Mouse (Mus musculus) left cerebral cortex, postnatal 10 days (tissue): Measurements from ENCODE around the gene Morc2a. TPM values are rescaled to one million over a fixed set of nuclear protein-coding genes. Genes with fewer than 3 reads are reported as not detected.
"Not testable (repeated sequence)": the region's sequence is repeated elsewhere in the genome, so short reads cannot be mapped to it uniquely, and the experiment has no call there.

Experiments
- DNase-seq, 2 experiments: peaks; one replicate each; pipeline ENCODE4 v3.0.0; 2021 to 2022; ENCODE audit warnings: low spot score in 2 of 2, mixed read lengths in 1 of 2; ENCODE audit errors: extremely low spot score in 1 of 2
- intact Hi-C: fragments of 180-260 bp; cut with DNase I; formaldehyde crosslinking; loops from one replicate; pipeline ENCODE4 v1.15.1; 2025
- total RNA-seq, 2 experiments: library from RNA; stranded (reverse); gene quantifications; 2 replicates each; pipeline ENCODE4 v1.2.3; 2021

The Morc2a gene
- total RNA-seq: 10 to 100 TPM; 49.8 to 53.1 TPM

DNA sequence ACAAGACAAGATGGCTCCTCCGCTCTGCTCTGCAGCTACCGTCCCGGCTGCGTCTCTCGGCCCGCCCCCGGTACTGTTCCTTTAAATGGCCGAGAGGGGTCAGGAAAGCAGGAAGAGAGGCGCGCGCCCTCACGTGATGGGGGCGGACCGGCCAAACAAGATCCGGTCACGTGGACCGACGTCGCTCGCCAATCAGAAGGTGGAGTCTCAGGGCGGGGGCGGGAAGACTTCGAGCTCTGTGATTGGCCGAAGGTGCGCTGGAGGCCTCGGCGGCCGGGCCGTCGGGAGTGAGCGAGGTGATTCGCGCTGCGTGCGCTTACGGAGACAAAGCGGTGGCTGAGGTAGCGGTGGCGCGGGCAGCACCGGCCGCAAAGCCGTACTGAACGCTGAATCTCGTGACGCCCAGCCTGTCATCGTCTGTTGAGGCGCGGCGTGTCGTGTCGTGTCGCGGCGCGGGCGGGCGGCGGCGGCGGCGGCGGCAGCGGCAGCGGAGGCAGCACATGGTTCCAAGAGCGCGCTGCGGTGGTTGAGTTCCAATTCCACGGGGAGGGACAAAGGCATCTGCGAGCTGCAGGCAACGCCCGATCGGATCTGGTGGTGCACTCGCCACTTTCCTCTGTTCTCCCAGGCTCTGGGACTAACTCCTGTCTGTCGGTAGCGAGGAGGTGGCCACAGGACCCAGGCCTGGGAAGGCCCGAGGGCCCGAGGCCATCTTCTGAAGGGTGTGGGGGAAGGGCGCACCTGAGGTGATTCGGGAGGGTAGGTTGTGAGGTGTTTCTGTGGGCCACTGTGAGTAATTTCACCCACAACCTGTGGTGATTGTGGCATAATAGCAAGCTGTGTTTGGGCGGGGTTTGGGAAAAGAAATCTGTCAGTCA is at the start of gene Morc2a:
TSS of gene Morc2a (plus strand) at position 228 of the 878 bp plus-strand sequence.
- intact Hi-C loops: loop anchor here (5.0 kb wide), 1 partner anchor 112 kb away; no protein-coding TSS in a partner anchor
- peak; percentile 96 to 98 for DNase-seq

DNA sequence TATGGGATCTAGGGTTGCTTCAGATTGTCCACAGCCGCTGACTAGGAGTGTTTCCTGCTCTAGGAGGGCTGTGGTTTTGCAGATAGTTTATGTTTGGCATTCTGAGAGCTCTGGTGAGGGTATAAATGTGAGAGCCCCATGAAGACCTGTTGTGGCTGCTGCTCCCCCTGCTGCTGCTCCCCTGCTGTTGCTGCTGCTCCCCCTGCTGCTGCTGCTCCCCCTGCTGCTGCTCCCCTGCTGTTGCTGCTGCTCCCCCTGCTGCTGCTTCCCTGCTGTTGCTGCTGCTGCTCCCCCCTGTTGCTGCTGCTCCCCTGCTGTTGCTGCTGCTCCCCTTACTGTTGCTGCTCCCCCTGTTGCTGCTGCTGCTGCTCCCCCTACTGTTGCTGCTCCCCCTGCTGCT is 47.0 kb upstream of the Morc2a start:
- intact Hi-C loops, DNase-seq: not testable (repeated sequence)

DNA sequence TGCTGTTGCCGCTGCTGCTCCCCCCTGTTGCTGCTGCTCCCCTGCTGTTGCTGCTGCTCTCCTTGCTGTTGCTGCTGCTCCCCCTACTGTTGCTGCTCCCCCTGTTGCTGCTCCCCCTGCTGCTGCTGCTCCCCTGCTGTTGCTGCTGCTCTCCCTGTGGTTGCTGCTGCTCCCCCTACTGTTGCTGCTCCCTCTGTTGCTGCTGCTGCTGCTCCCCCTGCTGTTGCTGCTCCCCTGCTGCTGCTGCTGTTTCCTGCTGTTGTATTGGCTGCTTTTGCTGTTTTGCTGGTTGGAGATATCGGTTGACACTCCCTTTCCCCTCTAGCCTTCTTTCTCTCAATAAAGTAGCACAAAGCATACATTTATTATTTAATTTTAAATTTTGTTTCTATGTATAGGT is 46.3 kb upstream of the Morc2a start:
- intact Hi-C loops: not testable (repeated sequence)
- peak in 1 of 2 experiments; percentile 29 for DNase-seq

DNA sequence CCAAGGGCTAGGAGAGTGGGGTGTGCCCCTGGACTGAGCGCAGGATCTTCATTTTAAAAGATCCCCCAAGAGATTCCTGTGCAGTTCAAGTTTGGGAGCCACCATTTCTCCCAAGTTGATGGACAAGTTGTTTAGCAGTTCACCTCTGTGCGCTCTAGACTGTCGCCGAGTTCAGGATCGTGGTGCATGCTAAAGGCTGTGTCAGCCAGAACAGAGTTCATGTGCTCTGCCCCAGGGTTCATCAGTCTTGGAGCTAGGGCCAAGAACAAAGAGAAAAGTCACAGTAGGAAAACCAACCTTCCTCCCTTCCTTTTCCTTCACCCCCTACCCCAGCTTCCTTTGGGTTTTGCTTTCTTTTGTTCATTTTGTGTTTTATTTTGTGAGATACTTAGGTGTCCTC is 42.5 kb upstream of the Morc2a start:
- intact Hi-C loops: no loop called here
- DNase-seq: no peak

DNA sequence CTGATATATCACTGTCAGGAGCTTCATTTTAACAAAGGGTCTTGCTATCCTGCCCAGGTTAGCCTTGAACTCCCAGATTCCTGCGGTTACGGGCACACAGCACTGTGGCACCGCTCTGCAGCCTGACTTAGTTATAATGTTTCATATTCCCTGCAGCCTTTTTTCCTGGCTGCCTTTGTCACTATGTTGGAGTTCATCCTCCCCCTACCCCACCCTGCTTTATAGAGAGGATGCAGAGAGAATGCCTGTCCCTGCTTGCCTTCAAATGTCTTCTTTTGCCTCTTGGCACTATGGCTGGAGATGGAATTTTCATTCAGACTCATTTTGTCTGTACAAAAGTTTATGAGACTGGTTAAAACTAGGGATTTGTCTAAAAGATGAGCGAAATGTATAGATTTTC is 33.4 kb upstream of the Morc2a start:
- DNase-seq: no peak
- intact Hi-C loops: no loop called here

DNA sequence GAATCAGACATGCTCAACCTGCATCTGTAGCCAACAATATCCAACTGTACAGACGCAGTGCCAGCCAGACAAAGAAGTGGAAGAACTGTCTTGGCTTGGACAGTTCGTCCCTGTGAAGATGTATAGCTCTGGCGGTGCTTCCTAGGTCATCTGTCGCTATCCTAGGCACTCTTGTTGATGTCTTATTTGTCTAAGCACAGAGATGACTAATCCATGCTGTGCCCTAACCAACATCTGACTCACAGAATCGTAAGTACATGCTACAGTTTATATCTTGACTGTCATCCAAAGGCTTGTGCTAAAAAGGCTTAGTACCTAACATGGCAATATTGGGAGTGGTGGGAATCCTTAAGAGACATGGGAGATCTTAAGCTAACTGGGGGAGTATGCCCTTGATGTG is 26.2 kb upstream of the Morc2a start:
- intact Hi-C loops: no loop called here
- no peak for DNase-seq

DNA sequence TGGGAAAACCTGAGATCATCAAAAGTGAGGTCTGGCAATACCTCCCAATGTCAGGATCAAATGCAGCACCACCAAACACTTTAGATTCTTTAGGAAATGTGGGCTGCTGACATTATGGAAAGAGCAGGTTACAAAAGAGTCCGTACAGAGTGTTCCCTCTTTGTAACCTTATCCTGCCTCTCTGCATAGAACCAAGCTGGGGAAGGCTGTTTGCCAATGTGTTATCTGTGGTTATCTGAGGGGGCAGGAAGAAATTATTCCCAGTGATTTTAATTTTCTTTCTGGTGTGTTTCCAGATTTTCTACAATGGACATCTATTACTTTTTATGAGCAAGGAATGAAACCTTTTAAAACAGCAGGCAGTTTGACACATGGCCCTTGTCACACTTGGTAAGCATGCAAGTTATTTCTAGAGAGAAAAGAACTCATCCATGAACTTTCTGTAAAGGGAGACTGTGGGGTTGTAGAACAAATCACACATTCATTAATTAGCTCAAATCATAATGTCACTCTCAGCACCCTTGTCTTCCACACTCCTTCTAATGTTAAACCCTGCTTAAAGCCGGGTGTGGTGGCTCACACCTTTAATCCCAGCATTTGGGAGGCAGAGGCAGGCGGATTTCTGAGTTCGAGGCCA is 24.5 kb upstream of the Morc2a start:
- intact Hi-C loops: no loop called here
- DNase-seq: no peak

DNA sequence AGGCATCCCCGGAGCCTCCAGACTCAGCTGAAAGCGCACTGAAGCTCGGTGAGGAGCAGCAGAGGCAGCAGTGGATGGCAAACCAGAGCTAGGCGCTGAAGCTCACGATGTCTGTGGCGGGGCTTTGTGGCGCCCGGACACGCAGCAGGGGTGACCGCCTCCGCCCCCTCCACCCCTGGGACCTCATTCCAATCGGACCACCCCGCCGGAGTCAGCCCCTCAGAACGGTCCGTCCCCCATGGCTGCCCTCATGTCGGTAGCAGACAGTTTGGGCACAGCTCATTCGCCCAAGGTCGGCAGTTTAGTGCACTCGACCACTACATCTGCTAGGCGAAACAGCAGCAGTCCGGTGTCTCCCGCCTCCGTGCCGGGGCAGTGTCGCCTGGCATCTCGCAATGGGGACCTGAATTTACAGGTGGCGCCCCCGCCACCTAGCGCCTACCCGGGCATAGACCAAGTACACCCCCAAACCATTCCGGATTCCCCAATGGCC is 19.9 kb upstream of the Morc2a start:
- peak in 1 of 2 experiments; percentile 34 for DNase-seq

DNA sequence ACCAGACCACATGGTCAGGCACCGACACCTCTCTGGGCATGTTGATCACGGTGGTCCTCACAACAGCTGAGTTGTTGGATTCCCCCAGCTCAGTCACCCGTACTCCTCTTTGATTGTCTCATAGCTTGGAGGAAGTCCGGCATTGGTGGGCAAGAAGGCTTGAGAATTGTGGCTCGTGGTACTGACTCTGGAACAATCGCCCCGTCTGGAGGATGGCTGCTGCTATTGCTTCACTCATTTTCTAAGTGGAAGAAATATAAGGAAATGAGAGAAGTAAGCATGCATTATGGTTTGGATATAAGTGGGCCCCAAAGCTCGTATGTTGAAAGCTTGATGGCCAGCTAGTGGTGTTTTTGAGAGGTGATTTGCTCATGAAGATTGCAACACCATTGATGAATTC is 15.7 kb upstream of the Morc2a start:
- DNase-seq: peak in 1 of 2 experiments; percentile 24
- intact Hi-C loops: loop anchor here (5.0 to 10.0 kb wide), 2 partner anchors 96 to 248 kb away; no protein-coding TSS in a partner anchor

More for the DNA sequence above, 19.9 kb upstream of the Morc2a start:
- intact Hi-C loops: no loop called here

DNA sequence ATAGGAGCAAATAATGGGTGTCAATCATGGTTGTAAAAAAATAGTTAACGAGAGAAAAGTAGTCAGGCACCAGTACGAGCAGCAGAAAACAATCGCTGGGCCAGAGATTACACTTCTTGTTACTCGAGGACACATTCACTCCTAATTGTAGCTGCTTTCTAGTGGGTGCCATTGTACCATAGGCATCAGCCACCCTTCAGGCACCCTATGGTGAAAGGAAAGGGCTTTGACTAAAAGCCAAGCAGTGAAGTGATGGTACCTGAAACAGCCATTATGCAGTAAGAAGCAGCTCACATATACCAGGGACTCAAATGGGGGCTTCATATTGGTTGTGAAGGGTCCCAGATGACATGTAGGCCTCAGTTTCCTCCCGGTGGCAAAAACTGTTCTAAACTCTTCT is 1.3 kb upstream of the Morc2a start:
- intact Hi-C loops: loop anchor here (5.0 kb wide), 1 partner anchor 110 kb away; no protein-coding TSS in a partner anchor
- DNase-seq: no peak

DNA sequence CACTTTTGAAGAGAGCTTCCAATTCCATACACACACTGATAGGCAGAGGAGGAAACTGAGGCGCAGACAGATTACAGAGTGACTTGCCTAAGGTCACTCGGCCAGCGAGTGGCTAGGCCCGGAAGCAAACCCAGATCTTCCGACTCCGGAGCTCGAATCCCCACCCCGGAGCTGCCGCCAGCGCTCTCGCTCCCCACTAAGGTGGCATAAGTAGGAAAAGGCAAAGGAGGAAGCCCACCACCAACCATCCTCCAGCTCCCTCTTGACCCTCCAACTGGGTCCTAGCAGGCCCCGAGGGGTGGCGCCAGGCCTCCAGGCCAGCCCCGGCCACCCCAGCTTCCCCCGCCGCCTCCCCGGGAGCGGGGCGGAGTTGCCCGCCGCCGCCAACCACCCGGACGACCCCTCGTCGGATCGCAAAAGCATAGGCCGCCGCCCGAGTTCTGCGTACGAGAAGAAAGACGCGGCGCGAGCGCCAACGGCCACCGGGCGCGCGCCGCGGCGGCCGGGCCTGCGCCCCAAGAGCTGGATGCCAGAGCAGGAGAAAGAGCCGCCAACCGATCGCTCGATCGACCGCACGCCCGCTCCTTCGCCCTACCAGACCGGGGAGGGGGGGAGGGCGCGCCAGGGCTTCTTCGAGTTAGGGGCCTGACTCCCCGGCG is 557 bp upstream of the Morc2a start:
- intact Hi-C loops: loop anchor here (5.0 kb wide), 1 partner anchor 111 kb away; no protein-coding TSS in a partner anchor
- DNase-seq: peak in 1 of 2 experiments; percentile 12

DNA sequence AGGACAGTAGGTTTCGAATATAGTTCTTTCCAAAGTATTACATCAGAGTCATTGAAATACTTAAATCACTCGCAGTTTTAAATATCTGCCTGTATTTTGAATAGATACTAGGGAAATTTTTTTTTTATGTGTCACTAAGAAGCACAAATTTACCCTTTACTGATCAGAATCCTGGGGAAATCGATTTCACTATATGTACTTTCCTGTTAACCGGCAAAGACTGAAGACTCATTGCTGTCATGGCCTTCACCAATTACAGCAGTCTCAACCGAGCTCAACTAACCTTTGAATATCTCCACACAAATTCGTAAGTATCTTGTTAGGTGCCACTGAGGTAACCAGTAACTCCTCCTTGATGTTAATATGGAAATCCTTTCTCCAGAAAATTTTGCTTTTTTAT is 1.1 kb downstream of the Morc2a start:
- intact Hi-C loops: no loop called here
- DNase-seq: no peak

DNA sequence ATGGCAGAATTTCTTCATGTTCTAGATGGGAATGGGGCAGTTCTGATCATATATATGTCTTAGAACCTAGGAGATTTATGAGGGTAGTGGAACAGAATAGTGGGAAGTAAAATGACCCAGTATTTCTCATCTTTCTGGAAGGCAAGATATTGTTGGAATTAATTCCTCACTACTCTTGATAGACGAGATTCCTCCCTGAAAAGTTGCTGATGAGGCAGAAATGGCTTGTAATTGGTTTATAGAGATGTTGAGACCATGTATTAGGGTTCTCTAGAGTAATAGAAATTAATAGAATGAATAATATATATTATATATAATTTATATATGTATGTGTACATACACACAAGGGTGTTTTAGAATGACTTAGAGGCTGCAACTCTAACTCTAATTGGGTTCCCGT is 13.0 kb downstream of the Morc2a start:
- no peak for DNase-seq
- intact Hi-C loops: no loop called here

DNA sequence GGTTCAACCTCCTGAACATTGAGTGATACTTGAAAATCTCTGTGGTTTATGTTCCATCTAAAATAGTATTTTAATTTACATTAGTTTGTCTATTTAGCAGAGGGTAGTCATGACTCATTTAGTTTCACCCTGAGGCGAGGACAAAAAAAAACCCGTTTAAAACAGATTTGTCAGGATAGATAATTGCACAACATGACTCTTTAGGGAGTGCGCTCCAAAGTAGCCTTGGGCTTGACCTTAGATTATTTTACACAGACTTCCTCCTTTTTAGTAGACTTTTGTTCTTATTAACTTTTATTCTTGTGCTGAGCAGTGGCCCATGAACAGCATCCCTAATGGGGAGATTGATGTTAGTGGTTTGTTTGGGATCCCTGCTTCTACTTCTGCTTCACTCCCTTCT is 18.5 kb downstream of the Morc2a start:
- no peak for DNase-seq
- intact Hi-C loops: no loop called here

DNA sequence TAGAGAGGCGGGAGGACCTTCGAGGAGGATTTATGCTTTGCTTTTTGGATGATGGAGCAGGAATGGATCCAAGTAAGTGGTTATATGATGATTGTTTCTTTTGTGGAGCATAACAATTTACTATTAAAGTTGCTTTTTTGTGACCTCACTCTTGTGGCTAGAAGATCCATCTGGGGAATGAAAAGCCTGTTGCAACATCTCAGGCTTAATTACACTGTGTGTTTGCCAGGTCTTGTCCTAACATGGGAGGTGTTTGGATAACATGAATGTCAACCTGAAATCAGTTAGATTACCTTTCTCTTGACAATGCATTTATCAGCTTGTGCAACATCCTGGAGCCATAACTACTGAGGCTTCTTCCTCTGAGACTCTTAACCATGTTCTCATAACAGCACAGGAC is 19.8 kb downstream of the Morc2a start:
- intact Hi-C loops: no loop called here
- no peak for DNase-seq

DNA sequence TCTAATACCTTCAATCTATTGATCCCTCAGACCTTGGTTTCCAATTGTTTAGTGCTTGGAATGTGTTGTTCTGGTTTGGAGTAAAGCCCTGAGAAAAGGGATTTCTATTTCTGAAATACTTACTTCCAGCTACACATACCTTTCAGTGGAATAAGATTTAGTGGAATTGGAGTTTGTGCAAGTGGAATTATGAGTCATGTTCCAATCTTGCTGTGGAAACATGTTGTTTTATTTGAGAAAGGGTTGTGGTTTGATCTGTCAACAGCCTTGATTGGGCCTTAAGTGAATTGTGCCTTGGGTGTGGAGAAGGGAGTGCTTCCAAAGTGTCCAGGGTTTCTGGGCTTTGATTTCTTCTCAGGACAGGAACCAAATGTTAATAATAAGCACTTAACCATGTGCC is 20.9 kb downstream of the Morc2a start:
- intact Hi-C loops: no loop called here

DNA sequence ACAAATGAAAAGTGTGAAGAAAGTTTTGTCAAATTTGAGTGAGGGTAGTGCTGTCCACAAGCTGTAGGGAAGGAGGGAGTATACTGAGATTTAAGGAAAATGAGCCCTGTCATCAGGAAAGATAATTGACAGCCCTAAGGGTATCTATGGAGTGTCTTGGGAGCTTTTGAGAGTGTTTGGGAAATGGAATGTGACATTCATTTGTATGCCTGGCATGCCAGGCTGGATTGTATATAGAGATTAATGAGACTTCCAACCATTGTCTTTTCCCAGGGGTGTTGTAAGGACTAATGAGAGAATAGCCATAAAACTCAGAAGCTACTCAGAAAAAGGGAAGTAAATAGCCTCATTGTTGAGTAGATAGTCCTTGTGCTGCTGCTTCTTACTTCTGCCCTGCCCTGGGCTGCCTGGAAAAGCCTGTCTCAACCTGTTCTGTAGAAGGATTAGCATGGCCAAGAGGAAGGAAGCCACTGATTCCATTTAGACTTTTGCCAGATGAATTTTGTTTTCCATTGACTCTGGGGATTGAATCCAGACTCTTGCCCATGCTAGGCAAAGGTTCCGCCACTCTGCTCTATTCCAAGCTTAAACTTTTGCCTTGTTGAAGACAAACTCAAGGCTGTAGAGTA is 22.1 kb downstream of the Morc2a start:
- intact Hi-C loops: no loop called here

More for the DNA sequence above, 20.9 kb downstream of the Morc2a start:
- DNase-seq: no peak

DNA sequence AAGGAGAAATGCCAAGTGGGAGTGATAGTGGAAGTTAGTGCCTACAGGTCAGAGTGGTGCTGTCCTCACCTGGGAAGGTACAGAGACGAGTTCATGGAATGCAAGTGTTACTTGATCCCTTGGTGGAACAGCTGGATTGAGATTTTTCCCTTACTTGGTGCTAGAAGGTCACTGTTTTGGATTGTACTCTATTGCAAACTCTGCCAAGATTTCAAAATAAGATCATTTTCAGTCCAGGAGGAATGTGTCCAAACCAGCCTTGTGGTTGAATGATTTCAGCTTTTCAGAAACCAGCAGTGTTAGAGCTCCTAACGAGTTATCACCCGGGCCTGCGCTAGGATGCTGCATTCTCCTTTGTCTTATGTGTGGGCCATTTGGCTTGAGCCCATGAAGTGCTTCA is 25.6 kb downstream of the Morc2a start:
- intact Hi-C loops: no loop called here
- DNase-seq: no peak

More for the DNA sequence above, 22.1 kb downstream of the Morc2a start:
- DNase-seq: no peak

DNA sequence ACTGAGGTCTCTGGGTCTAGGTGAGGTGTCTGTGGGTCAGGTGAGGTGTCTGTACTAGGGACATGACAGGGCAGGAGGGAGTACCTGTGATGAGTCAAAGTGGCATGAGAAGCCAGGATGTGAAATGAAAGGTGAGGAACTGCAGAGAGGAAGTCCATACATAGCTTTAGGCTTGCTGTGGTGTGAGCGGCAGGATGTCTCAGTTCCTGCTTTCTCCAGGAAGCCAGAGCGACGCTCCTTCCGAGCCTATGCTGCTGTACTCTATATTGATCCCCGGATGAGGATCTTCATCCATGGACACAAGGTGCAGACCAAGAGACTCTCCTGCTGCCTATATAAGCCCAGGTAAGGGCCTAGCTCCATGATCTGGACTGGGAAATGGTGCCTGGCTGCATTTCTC is 27.4 kb downstream of the Morc2a start:
- DNase-seq: no peak
- intact Hi-C loops: no loop called here
